Mouse (Mus musculus): ENCODE results near the gene Gm12248.

Gm12248 gene

GRCm38 (mm10) chr11:58093021-58093528, at the start of gene Gm12248:
Gene Gm12248 (minus strand): TSS chr11:58093134.
- no peak for DNase-seq (ENCODE audit: low read depth, low spot score)

GRCm38 (mm10) chr11:58139466-58139865, 46.5 kb upstream of the Gm12248 start:
- DNase-seq (ENCODE audit: low read depth, low spot score), result no peak

GRCm38 (mm10) chr11:58138821-58139220, 45.9 kb upstream of the Gm12248 start:
- DNase-seq (ENCODE audit: low read depth, low spot score), result no peak

DNA sequence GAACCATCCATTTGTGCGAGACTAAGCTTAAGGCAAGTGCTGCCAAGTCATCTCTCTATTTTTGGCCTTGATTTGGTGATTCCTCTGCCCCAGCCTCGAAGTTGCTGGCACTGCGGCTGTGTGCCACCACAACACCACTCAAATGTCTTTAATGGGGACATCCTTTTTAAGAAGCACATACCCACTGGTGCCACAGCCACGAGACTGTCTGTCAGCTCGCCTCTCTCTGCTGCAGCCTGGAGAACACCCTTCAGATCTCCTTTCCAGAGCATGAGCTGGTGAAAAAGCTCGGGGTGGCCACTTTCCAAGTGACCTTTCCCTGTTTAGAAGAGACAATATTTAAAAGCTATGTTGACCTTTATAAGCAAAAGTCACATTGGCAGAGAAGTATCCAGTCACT, 43.7 kb upstream of the Gm12248 start:
- no peak for DNase-seq (ENCODE audit: low read depth, low spot score)

DNA sequence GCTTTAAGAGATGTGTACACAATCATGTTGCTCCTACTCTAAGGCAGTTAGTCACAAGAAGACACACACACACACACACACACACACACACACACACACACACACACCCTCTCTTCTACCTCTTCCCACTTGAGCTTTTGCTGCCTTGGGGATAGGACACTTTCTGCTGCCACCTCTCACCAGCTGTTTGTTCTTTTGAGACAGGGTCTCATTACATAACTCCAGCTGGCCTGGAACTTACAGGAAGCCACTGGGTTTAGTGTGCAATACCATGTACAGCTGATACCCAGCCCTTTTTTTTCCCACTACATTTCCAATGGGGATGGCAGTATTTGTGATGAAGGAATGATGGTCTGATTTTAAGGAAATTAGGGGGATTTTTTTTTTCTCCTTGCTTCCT, 42.4 kb upstream of the Gm12248 start:
- DNase-seq (ENCODE audit: low read depth, low spot score), result no peak

GRCm38 (mm10) chr11:58134869-58135268, 41.9 kb upstream of the Gm12248 start:
- no peak for DNase-seq (ENCODE audit: low read depth, low spot score)

DNA sequence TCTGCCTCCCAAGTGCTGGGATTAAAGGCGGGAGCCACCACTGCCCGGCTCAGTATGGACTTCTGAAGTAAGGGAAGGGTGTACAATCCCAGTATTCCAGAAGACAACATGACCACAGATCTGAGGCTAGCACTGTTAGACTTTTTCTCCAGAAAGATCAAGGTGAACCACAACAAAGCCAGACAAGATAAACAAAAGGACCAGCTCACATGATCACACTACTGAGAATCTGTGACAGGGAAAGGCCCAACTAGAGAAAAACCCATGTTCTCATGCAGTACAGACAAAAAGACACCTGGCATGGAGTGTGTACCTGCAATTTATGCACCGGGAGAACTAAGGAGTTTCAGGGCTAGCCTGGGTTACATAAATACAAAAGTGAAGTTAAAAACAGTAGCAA, 39.1 kb upstream of the Gm12248 start:
- DNase-seq (ENCODE audit: low read depth, low spot score), result no peak

DNA sequence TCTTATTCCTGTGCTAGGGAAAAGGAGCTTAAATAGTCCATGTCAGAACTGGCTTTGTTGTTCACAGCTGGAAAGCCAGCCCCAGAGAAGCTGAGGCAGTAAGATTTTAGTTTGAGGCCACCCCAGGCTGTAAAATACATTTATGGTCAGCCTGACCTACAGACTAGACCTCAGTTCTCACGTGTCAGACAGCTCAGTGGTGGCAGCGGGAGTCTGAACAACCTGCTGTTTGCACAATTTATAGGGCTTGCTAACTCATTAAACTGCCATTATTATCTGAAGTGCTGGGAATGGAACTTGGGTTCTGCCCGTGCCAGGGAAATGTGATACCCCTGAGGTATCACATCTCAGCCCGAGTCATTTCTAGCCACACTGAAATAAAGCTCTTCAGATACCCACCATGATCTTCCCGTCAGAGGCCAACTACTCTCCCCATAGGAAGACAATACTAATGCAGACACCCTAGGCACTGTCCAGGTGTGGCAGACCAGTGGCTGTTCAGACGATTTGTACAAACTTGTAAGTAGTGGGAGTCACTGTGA, 36.4 kb upstream of the Gm12248 start:
- DNase-seq (ENCODE audit: low read depth, low spot score), result no peak

DNA sequence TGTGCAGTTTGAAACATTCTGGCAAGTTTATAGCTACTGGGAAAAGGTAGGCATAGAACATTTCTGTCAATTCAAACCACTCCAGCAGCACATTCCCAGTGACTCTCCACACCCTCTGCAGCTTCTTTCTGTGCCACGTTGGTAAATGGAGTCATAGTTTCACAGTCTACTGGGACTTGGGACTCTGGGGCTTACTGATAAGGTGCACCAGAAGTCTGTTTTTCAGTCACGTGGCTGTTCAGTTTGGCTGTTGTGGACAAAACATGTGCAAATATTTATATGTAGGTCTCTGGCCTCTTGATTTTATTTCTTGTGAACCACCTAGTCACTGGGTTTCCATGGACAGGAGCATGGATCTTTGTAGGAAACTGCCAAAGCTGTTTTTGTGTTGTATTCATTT, 34.6 kb upstream of the Gm12248 start:
- DNase-seq (ENCODE audit: low read depth, low spot score), result no peak

- DNase-seq (ENCODE audit: low read depth, low spot score), result no peak
These were observed 33.6 kb upstream of the Gm12248 start for GRCm38 (mm10) chr11:58126397-58127160.

DNA sequence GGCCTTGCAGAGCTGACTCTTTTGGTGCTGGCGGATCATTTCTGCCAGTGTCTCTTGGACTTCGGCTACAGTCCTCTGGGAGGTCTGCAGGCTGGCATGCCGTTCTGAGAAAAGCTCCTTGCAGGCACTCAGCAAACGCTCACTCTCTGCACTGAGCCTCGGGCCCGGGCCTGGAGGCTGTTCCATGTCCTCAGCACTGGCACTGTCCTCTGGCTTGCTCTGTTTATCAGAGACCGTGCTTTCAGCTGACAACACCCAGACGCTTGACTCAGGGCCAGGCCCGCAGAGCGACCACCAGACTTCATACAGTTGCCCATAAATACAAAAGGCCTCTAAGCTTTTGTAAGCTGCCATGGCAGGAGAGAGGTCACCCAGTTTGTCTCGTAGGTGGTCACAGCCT, 32.1 kb upstream of the Gm12248 start:
- DNase-seq (ENCODE audit: low read depth, low spot score), result no peak

DNA sequence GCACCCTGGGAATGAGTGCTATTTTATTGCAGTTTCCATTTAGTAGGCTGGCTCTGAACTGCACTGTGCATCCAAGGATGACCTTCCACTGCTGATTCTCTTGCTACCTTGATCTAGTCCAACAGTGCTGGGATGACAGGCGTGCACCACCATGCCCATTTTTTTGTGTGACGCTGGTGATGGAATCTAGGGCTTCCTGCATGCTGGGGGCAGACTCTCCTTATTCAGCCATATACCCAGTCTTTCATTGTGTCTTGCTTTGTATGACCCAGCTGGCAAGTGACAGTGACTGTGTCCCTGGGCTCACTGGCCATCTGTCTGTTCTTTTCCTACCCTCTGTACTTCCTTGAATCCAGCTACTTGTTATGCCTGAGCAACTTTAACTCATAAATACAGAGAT, 30.8 kb upstream of the Gm12248 start:
- DNase-seq (ENCODE audit: low read depth, low spot score), result no peak

- no peak for DNase-seq (ENCODE audit: low read depth, low spot score)
These were observed 28.4 kb upstream of the Gm12248 start for GRCm38 (mm10) chr11:58121351-58121750.

GRCm38 (mm10) chr11:58120655-58121054, 27.7 kb upstream of the Gm12248 start:
- no peak for DNase-seq (ENCODE audit: low read depth, low spot score)

GRCm38 (mm10) chr11:58117044-58117652, 24.2 kb upstream of the Gm12248 start:
- no peak for DNase-seq (ENCODE audit: low read depth, low spot score)

GRCm38 (mm10) chr11:58116560-58116959, 23.6 kb upstream of the Gm12248 start:
- no peak for DNase-seq (ENCODE audit: low read depth, low spot score)

DNA sequence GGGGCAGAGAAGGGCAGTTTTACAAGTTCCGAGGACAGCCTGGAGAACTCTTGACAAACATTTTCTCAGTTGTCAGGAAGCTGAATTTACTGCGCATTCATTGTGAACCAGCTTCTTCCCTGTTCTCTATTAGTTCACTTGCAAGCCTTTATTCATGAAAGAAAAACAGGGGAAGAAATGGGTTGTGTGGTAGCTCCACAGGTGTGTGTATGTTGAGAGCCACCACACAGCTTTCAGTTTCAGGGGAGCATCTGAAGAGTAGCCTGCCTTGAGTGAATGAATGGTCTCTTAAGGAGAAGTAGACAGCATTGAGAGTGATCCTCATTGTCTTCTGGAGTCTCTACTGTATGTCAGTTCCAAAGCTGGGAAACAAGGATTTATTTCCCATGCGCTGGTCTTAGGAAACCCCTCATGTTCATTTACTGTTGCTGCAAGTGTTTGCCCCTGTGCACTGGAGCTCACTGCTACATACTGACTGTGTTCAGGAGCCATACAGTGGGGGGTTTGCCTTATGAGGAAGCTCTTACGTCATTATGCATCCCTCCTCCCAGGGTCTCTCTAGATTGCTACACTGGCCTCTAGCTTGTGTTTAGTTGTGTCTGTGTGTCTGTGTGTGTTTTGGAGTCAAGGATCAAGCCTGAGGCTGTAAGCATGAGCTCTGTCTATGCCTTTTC, 14.9 kb upstream of the Gm12248 start:
- DNase-seq (ENCODE audit: low read depth, low spot score), result no peak

GRCm38 (mm10) chr11:58107009-58107408, 14.1 kb upstream of the Gm12248 start:
- DNase-seq (ENCODE audit: low read depth, low spot score), result peak; percentile 84

DNA sequence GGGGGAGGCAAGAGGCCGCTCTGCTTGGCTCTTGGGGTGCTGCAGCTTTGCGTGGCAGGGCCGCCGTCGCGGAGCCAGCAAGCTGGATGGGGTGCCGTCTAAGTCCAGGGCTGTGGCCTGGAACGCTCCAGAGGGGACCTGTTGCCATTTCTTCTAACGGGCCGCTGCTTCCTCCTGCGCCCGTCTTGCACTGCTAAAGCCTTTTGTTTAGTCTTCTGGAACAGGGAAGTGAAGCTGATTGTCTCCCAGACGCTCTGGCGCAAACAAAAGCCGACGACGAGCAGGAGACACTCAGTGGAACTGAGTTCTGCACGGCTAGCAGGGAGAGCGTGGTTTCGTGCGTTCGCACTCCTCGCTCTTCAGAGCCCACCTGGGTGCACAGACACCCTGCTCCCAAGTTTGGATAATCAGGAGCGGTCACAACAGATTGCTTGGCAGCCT, 11.4 kb upstream of the Gm12248 start:
- DNase-seq (ENCODE audit: low read depth, low spot score), result peak; percentile 69

- peak; percentile 99 for DNase-seq (ENCODE audit: low read depth, low spot score)
These were observed 10.9 kb upstream of the Gm12248 start, which contains the start of gene Cnot8 for GRCm38 (mm10) chr11:58103697-58104306. Gene Cnot8 (plus strand): TSS chr11:58104153.

DNA sequence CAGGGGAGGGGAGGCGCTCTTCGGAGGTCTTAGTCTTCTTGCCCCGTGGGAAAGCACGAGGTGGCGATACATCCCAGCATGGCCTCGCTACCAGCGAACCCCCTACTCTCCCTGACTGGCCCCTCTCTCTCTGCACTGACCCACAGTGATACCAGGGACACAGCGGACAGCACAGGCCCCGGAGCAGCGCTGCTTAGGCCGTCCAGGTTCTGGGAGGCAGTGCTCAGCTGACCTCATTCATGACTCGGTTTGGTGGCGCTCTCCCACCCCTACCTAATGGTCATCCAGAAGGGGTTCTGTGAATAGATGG, 10.4 kb upstream of the Gm12248 start:
- DNase-seq (ENCODE audit: low read depth, low spot score), result peak; percentile 36
